Mouse (Mus musculus): ENCODE data around the gene Sptb. TPM values are rescaled to one million over a fixed set of nuclear protein-coding genes. Genes with fewer than 3 reads are reported as not detected.

Gene Sptb
- polyA plus RNA-seq, 1 experiment from 2014 or later: 12.7 TPM

GRCm38 (mm10) chr12:76603779-76604178, 106.6 kb downstream of the Sptb start:
- Histone ChIP-seq H3K4me2 (ENCODE audit: low read depth, low read length) (no peak overlapping the region), H3K9me3 (ENCODE audit: control insufficient read depth, low read length) (no peaks in the 10 kb centered on the region), H3K36me3 (ENCODE audit: control insufficient read depth, insufficient read depth, low read length) (no peaks in the 10 kb centered on the region), H3K27ac (ENCODE audit: low read depth, low read length) (no peak overlapping the region), H3K4me3 (ENCODE audit: low read depth, low read length) (no peak overlapping the region), H3K4me1 (ENCODE audit: control insufficient read depth, insufficient read depth, low read length) (no peaks in the 10 kb centered on the region), H3K9ac (replicated peaks; ENCODE audit: low read depth, low read length) (no peak overlapping the region), H3K27me3 (ENCODE audit: control insufficient read depth, insufficient read depth, low read length) (no peaks in the 10 kb centered on the region)
- no peak for ATAC-seq (ENCODE audit: low read depth)
- WGBS: 94% methylated on average over 9 of the region's 9 CpGs

- H3K27ac ChIP-seq (ENCODE audit: low read depth, low read length): no peak overlapping the region
- H3K4me2 ChIP-seq (ENCODE audit: low read depth, low read length): no peak overlapping the region
- no peaks in the 10 kb centered on the region for H3K9me3 ChIP-seq (ENCODE audit: control insufficient read depth, low read length)
- no peaks in the 10 kb centered on the region for H3K4me1 ChIP-seq (ENCODE audit: control insufficient read depth, insufficient read depth, low read length)
- no peak overlapping the region for H3K9ac ChIP-seq (replicated peaks; ENCODE audit: low read depth, low read length)
- H3K4me3 ChIP-seq (ENCODE audit: low read depth, low read length): no peak overlapping the region
- no peaks in the 10 kb centered on the region for H3K27me3 ChIP-seq (ENCODE audit: control insufficient read depth, insufficient read depth, low read length)
- 81% methylated on average over 24 of the region's 24 CpGs for WGBS
- no peaks in the 10 kb centered on the region for H3K36me3 ChIP-seq (ENCODE audit: control insufficient read depth, insufficient read depth, low read length)
- no peak for ATAC-seq (ENCODE audit: low read depth)
Measured at GRCm38 (mm10) chr12:76598196-76598928, 112.0 kb downstream of the Sptb start.

DNA sequence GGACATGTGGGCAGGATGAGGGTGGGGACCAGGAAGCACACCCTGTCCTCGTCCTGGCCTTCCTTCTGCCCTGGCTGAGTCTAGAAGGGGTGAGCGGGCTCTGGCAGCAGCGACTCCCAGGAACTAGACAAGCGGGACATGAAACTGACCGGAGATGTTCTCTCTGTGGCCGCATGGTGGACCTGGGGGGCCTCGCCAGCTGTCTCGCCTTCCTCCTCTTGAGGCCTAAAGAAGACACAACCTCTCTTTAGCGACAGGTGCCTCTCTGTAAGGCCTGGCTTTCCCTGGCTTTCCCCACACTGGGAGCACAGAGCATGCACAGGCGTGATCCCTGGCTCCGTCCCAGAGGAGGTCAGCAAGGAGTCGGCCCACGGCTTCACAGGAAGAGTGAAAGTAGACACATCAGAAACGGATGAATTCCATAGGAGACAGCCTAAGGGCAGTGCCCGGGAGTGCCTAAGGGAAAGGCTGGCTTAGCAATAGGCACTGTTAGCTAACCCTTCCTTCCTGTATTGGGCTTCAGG, 112.7 kb downstream of the Sptb start:
- no peak overlapping the region for H3K27ac ChIP-seq (ENCODE audit: low read depth, low read length)
- no peak for ATAC-seq (ENCODE audit: low read depth)
- no peaks in the 10 kb centered on the region for H3K9me3 ChIP-seq (ENCODE audit: control insufficient read depth, low read length)
- no peaks in the 10 kb centered on the region for H3K27me3 ChIP-seq (ENCODE audit: control insufficient read depth, insufficient read depth, low read length)
- H3K4me3 ChIP-seq (ENCODE audit: low read depth, low read length): no peak overlapping the region
- H3K4me2 ChIP-seq (ENCODE audit: low read depth, low read length): no peak overlapping the region
- no peak overlapping the region for H3K9ac ChIP-seq (replicated peaks; ENCODE audit: low read depth, low read length)
- no peaks in the 10 kb centered on the region for H3K4me1 ChIP-seq (ENCODE audit: control insufficient read depth, insufficient read depth, low read length)
- 87% methylated on average over 15 of the region's 15 CpGs for WGBS
- no peaks in the 10 kb centered on the region for H3K36me3 ChIP-seq (ENCODE audit: control insufficient read depth, insufficient read depth, low read length)

GRCm38 (mm10) chr12:76596292-76597023, 113.9 kb downstream of the Sptb start:
- Histone ChIP-seq H3K4me1 (ENCODE audit: control insufficient read depth, insufficient read depth, low read length) (no peaks in the 10 kb centered on the region), H3K4me3 (ENCODE audit: low read depth, low read length) (no peak overlapping the region), H3K36me3 (ENCODE audit: control insufficient read depth, insufficient read depth, low read length) (no peaks in the 10 kb centered on the region), H3K27ac (ENCODE audit: low read depth, low read length) (no peak overlapping the region), H3K9ac (replicated peaks; ENCODE audit: low read depth, low read length) (no peak overlapping the region), H3K9me3 (ENCODE audit: control insufficient read depth, low read length) (no peaks in the 10 kb centered on the region), H3K4me2 (ENCODE audit: low read depth, low read length) (no peak overlapping the region), H3K27me3 (ENCODE audit: control insufficient read depth, insufficient read depth, low read length) (no peaks in the 10 kb centered on the region)
- WGBS: 58% methylated on average over 15 of the region's 15 CpGs
- peak; percentile 57; the same call in 1 of the 2 replicates for ATAC-seq (ENCODE audit: low read depth)

DNA sequence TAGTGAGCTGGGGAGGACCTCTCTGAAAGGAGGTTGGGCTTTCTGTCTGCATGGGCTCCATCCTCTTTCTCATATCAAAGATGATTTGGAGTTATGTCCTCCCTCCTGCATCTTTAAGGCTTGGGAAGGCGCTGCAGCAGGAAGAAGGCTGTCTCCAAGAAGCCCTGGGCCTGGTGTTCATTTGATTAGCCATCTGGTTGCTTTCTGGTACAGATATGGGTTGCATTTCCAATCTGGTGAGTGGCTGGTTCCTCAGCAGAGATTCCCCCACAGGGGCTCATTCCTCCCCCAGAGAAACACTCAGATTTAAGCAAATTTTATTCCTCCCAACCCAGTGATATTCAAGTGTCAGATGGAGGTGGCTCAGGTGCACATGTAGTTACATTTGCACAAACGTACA, 114.5 kb downstream of the Sptb start:
- no peak overlapping the region for H3K9ac ChIP-seq (replicated peaks; ENCODE audit: low read depth, low read length)
- no peaks in the 10 kb centered on the region for H3K36me3 ChIP-seq (ENCODE audit: control insufficient read depth, insufficient read depth, low read length)
- 75% methylated on average over 2 of the region's 2 CpGs for WGBS
- no peaks in the 10 kb centered on the region for H3K27me3 ChIP-seq (ENCODE audit: control insufficient read depth, insufficient read depth, low read length)
- H3K4me2 ChIP-seq (ENCODE audit: low read depth, low read length): no peak overlapping the region
- no peaks in the 10 kb centered on the region for H3K9me3 ChIP-seq (ENCODE audit: control insufficient read depth, low read length)
- ATAC-seq (ENCODE audit: low read depth): no peak
- no peak overlapping the region for H3K4me3 ChIP-seq (ENCODE audit: low read depth, low read length)
- no peak overlapping the region for H3K27ac ChIP-seq (ENCODE audit: low read depth, low read length)
- no peaks in the 10 kb centered on the region for H3K4me1 ChIP-seq (ENCODE audit: control insufficient read depth, insufficient read depth, low read length)

- H3K4me1 ChIP-seq (ENCODE audit: control insufficient read depth, insufficient read depth, low read length): no peaks in the 10 kb centered on the region
- WGBS: 70% methylated on average over 3 of the region's 3 CpGs
- H3K27me3 ChIP-seq (ENCODE audit: control insufficient read depth, insufficient read depth, low read length): no peaks in the 10 kb centered on the region
- H3K27ac ChIP-seq (ENCODE audit: low read depth, low read length): no peak overlapping the region
- H3K4me2 ChIP-seq (ENCODE audit: low read depth, low read length): no peak overlapping the region
- H3K36me3 ChIP-seq (ENCODE audit: control insufficient read depth, insufficient read depth, low read length): no peaks in the 10 kb centered on the region
- H3K9me3 ChIP-seq (ENCODE audit: control insufficient read depth, low read length): no peaks in the 10 kb centered on the region
- H3K9ac ChIP-seq (replicated peaks; ENCODE audit: low read depth, low read length): no peak overlapping the region
- no peak for ATAC-seq (ENCODE audit: low read depth)
- no peak overlapping the region for H3K4me3 ChIP-seq (ENCODE audit: low read depth, low read length)
Measured at GRCm38 (mm10) chr12:76594556-76594955, 115.8 kb downstream of the Sptb start.

DNA sequence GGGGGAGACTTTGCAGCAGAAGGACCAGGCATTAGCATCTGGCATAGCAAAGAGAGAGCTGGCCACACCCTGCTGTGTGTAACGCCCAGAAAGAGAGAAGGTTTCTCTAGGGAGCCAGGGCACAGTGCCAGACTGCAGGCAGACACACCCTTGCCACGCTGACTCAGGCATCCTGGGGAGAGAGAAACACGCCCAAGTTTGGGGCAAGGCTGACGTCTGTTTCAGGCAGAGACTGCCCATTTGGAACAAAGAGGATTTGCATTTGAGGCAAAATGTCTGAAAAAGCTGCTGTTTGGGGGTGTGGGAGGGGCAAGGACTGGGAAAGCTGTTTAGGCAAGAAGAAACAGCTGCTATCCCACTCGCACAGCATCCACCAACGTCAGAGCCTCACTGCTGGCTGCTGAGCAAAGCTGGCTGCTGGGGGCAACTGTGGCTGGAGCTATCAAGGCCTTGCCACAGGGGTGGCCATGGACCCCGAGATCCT, 116.5 kb downstream of the Sptb start:
- Histone ChIP-seq H3K27me3 (ENCODE audit: control insufficient read depth, insufficient read depth, low read length) (no peaks in the 10 kb centered on the region), H3K4me2 (ENCODE audit: low read depth, low read length) (no peak overlapping the region), H3K27ac (ENCODE audit: low read depth, low read length) (no peak overlapping the region), H3K4me3 (ENCODE audit: low read depth, low read length) (no peak overlapping the region), H3K9ac (replicated peaks; ENCODE audit: low read depth, low read length) (no peak overlapping the region; the same call in 1 of the 2 replicates), H3K9me3 (ENCODE audit: control insufficient read depth, low read length) (no peaks in the 10 kb centered on the region), H3K36me3 (ENCODE audit: control insufficient read depth, insufficient read depth, low read length) (no peaks in the 10 kb centered on the region), H3K4me1 (ENCODE audit: control insufficient read depth, insufficient read depth, low read length) (no peaks in the 10 kb centered on the region)
- 13% methylated on average over 7 of the region's 7 CpGs for WGBS
- ATAC-seq (ENCODE audit: low read depth): peak; percentile 32; the same call in 1 of the 2 replicates

DNA sequence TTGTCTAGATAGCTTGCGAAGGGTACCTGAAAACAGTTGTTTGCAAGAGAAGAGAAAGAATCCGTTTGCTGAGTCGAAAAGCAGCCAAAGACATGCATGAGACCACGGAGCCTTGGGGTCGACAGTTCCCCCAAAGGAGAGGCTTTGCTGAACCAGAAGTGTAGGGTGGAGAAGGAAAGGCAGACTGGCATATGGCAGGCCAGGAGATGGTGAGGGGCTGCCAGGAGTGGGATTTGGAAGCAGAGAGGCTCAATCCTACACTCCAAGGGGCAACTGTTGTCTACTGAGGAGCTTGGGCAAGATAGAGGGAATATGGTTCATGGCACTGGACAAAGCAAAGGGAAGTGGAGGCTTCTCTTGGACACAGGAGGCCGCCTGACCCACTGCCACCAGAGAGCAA, 117.1 kb downstream of the Sptb start:
- 84% methylated on average over 6 of the region's 6 CpGs for WGBS
- Histone ChIP-seq H3K4me3 (ENCODE audit: low read depth, low read length) (no peak overlapping the region), H3K36me3 (ENCODE audit: control insufficient read depth, insufficient read depth, low read length) (no peaks in the 10 kb centered on the region), H3K9me3 (ENCODE audit: control insufficient read depth, low read length) (no peaks in the 10 kb centered on the region), H3K27ac (ENCODE audit: low read depth, low read length) (no peak overlapping the region), H3K4me2 (ENCODE audit: low read depth, low read length) (no peak overlapping the region), H3K4me1 (ENCODE audit: control insufficient read depth, insufficient read depth, low read length) (no peaks in the 10 kb centered on the region), H3K9ac (replicated peaks; ENCODE audit: low read depth, low read length) (no peak overlapping the region), H3K27me3 (ENCODE audit: control insufficient read depth, insufficient read depth, low read length) (no peaks in the 10 kb centered on the region)
- ATAC-seq (ENCODE audit: low read depth): no peak

DNA sequence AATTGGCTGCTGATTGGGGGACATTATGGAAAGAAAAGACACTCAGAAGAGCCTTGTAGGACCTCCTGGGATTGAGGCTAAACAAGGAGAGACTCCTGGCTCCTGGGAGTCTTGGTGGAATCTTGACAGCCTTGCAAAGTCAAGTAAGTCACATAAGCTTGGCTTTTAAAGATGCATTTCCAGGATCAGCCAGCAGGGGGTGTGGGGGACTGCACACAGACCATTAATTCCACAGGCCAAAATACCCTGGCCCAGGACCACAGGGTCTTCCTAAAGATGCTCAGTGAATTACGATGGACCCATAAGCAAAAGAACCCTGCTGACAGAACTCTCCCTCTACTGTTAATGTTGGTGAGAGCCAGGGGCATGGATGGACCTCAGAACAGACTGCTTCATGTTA, 118.1 kb downstream of the Sptb start:
- no peaks in the 10 kb centered on the region for H3K9me3 ChIP-seq (ENCODE audit: control insufficient read depth, low read length)
- no peaks in the 10 kb centered on the region for H3K36me3 ChIP-seq (ENCODE audit: control insufficient read depth, insufficient read depth, low read length)
- H3K9ac ChIP-seq (replicated peaks; ENCODE audit: low read depth, low read length): no peak overlapping the region
- WGBS: 76% methylated on average over 1 of the region's 1 CpGs
- H3K27me3 ChIP-seq (ENCODE audit: control insufficient read depth, insufficient read depth, low read length): no peaks in the 10 kb centered on the region
- no peak overlapping the region for H3K4me3 ChIP-seq (ENCODE audit: low read depth, low read length)
- no peak overlapping the region for H3K27ac ChIP-seq (ENCODE audit: low read depth, low read length)
- no peaks in the 10 kb centered on the region for H3K4me1 ChIP-seq (ENCODE audit: control insufficient read depth, insufficient read depth, low read length)
- no peak for ATAC-seq (ENCODE audit: low read depth)
- H3K4me2 ChIP-seq (ENCODE audit: low read depth, low read length): no peak overlapping the region

All from neural tube, embryonic 14.5 days (tissue).